Mouse (Mus musculus) forebrain, embryonic 13.5 days (tissue): Measurements from ENCODE around the gene Tmem123. TPM values are rescaled to one million over a fixed set of nuclear protein-coding genes. Genes with fewer than 3 reads are reported as not detected.

Experiments used
- ATAC-seq: fragments of 200-750 bp; cut with Nextera tagmentation; 2 replicates; pipeline ENCODE4 v1.8.0; 2017
- H3K27ac ChIP-seq: fragments of 300-500 bp; sonication (generic); 2 replicates; pipeline ENCODE4 v1.5.1; 2015; ENCODE audit warnings: inconsistent platforms, mild to moderate bottlenecking, moderate library complexity
- H3K27me3 ChIP-seq: fragments of 300-500 bp; sonication (generic); 2 replicates; pipeline ENCODE4 v1.6.1; 2015; ENCODE audit warnings: mild to moderate bottlenecking, inconsistent platforms
- H3K36me3 ChIP-seq: fragments of 300-500 bp; sonication (generic); 2 replicates; pipeline ENCODE4 v1.6.1; 2015; ENCODE audit warnings: mild to moderate bottlenecking, inconsistent platforms; ENCODE audit not compliant: poor library complexity, severe bottlenecking
- H3K4me1 ChIP-seq: fragments of 300-500 bp; sonication (generic); 2 replicates; pipeline ENCODE4 v1.6.1; 2015; ENCODE audit warnings: inconsistent platforms
- H3K4me2 ChIP-seq: fragments of 300-500 bp; sonication (generic); 2 replicates; pipeline ENCODE4 v1.6.1; 2015; ENCODE audit warnings: inconsistent platforms, mild to moderate bottlenecking, moderate library complexity
- H3K4me3 ChIP-seq: fragments of 300-500 bp; sonication (generic); 2 replicates; pipeline ENCODE4 v1.5.1; 2015; ENCODE audit warnings: mild to moderate bottlenecking, inconsistent platforms
- H3K9ac ChIP-seq: fragments of 300-500 bp; sonication (generic); 2 replicates; pipeline ENCODE4 v1.6.1; 2015; ENCODE audit warnings: mild to moderate bottlenecking, inconsistent platforms
- H3K9me3 ChIP-seq: fragments of 300-500 bp; sonication (generic); replicated peaks from 2 replicates; pipeline ENCODE4 v1.6.1; 2016; ENCODE audit warnings: inconsistent platforms
- WGBS: fragments of 180-500 bp; shearing (Covaris S2); methylation state at CpG from one replicate; pipeline ENCODE4 v1.1.7; 2015; 5-methylcytosine and 5-hydroxymethylcytosine counted together
- polyA plus RNA-seq: library from polyadenylated mRNA; unstranded; fragments of >200 nt; fragmentation: Nextera tagmentation; extraction: Ambion mirVana; gene quantifications from 2 replicates; pipeline ENCODE4 v1.2.1, GENCODE M21; 2015

Tmem123 gene
- 48.9 and 51.9 TPM in 2 replicates for polyA plus RNA-seq

- Histone ChIP-seq H3K27me3 (peaks cover 17% of the 10 kb centered on the region), H3K4me1 (peaks cover 39% of the 10 kb centered on the region), H3K4me2 (peak within 1 kb of the TSS; percentile 81), H3K9me3 (peaks cover 4% of the 10 kb centered on the region; the same call in 1 of the 2 replicates), H3K9ac (peak within 1 kb of the TSS; percentile 78), H3K36me3 (no peaks in the 10 kb centered on the region), H3K27ac (peak within 1 kb of the TSS; percentile 63), H3K4me3 (peak within 1 kb of the TSS; percentile 77)
- WGBS: under 1% methylated on average over 49 of the region's 52 CpGs
- peak; percentile 95 for ATAC-seq
Measured at GRCm38 (mm10) chr9:7763614-7764300, at the start of gene Tmem123. TSS of gene Tmem123 (plus strand) at chr9:7764041.

- 46% methylated on average over 4 of the region's 4 CpGs for WGBS
- Histone ChIP-seq H3K36me3 (no peaks in the 10 kb centered on the region), H3K27ac (no peak overlapping the region), H3K4me3 (no peak overlapping the region), H3K4me1 (no peaks in the 10 kb centered on the region), H3K9ac (no peak overlapping the region), H3K4me2 (no peak overlapping the region), H3K9me3 (no peaks in the 10 kb centered on the region), H3K27me3 (no peaks in the 10 kb centered on the region)
- ATAC-seq: peak; percentile 74
Measured at GRCm38 (mm10) chr9:7714062-7714907, 49.6 kb upstream of the Tmem123 start.

- Histone ChIP-seq H3K4me2 (no peak overlapping the region), H3K4me3 (no peak overlapping the region), H3K4me1 (no peaks in the 10 kb centered on the region), H3K9ac (no peak overlapping the region), H3K27me3 (no peaks in the 10 kb centered on the region), H3K9me3 (no peaks in the 10 kb centered on the region), H3K27ac (no peak overlapping the region), H3K36me3 (no peaks in the 10 kb centered on the region)
- no peak for ATAC-seq
- WGBS: 75% methylated on average over 2 of the region's 2 CpGs
Measured at GRCm38 (mm10) chr9:7714908-7715175, 49.0 kb upstream of the Tmem123 start.

GRCm38 (mm10) chr9:7721543-7721942, 42.3 kb upstream of the Tmem123 start:
- no peak overlapping the region for H3K4me3 ChIP-seq
- H3K27ac ChIP-seq: no peak overlapping the region
- H3K4me1 ChIP-seq: no peaks in the 10 kb centered on the region
- H3K9ac ChIP-seq: no peak overlapping the region
- H3K4me2 ChIP-seq: no peak overlapping the region
- no peaks in the 10 kb centered on the region for H3K27me3 ChIP-seq
- WGBS: 96% methylated on average over 1 of the region's 1 CpGs
- no peaks in the 10 kb centered on the region for H3K36me3 ChIP-seq
- H3K9me3 ChIP-seq: no peaks in the 10 kb centered on the region
- ATAC-seq: no peak

- no peak overlapping the region for H3K4me3 ChIP-seq
- H3K9ac ChIP-seq: no peak overlapping the region
- H3K27ac ChIP-seq: no peak overlapping the region
- no peaks in the 10 kb centered on the region for H3K36me3 ChIP-seq
- no peaks in the 10 kb centered on the region for H3K9me3 ChIP-seq
- 84% methylated on average over 4 of the region's 4 CpGs for WGBS
- no peaks in the 10 kb centered on the region for H3K4me1 ChIP-seq
- no peaks in the 10 kb centered on the region for H3K27me3 ChIP-seq
- no peak for ATAC-seq
- no peak overlapping the region for H3K4me2 ChIP-seq
Measured at GRCm38 (mm10) chr9:7728997-7729396, 34.8 kb upstream of the Tmem123 start.

- no peak overlapping the region for H3K27ac ChIP-seq
- H3K27me3 ChIP-seq: no peaks in the 10 kb centered on the region
- WGBS: 83% methylated on average over 1 of the region's 1 CpGs
- no peak overlapping the region for H3K4me2 ChIP-seq
- H3K9me3 ChIP-seq: no peaks in the 10 kb centered on the region
- ATAC-seq: no peak
- H3K4me3 ChIP-seq: no peak overlapping the region
- no peak overlapping the region for H3K9ac ChIP-seq
- no peaks in the 10 kb centered on the region for H3K36me3 ChIP-seq
- H3K4me1 ChIP-seq: no peaks in the 10 kb centered on the region
Measured at GRCm38 (mm10) chr9:7742696-7743095, 21.1 kb upstream of the Tmem123 start.

GRCm38 (mm10) chr9:7744156-7744555, 19.7 kb upstream of the Tmem123 start:
- Histone ChIP-seq H3K4me2 (no peak overlapping the region), H3K9ac (no peak overlapping the region), H3K36me3 (no peaks in the 10 kb centered on the region), H3K27ac (no peak overlapping the region), H3K4me1 (no peaks in the 10 kb centered on the region), H3K9me3 (no peaks in the 10 kb centered on the region), H3K4me3 (no peak overlapping the region), H3K27me3 (no peaks in the 10 kb centered on the region)
- 67% methylated on average over 1 of the region's 1 CpGs for WGBS
- no peak for ATAC-seq

GRCm38 (mm10) chr9:7748881-7749280, 15.0 kb upstream of the Tmem123 start:
- H3K9me3 ChIP-seq: no peaks in the 10 kb centered on the region
- WGBS: 89% methylated on average over 3 of the region's 3 CpGs
- H3K4me3 ChIP-seq: no peak overlapping the region
- ATAC-seq: no peak
- H3K9ac ChIP-seq: no peak overlapping the region
- H3K27ac ChIP-seq: no peak overlapping the region
- no peaks in the 10 kb centered on the region for H3K36me3 ChIP-seq
- H3K4me2 ChIP-seq: no peak overlapping the region
- H3K27me3 ChIP-seq: no peaks in the 10 kb centered on the region
- no peaks in the 10 kb centered on the region for H3K4me1 ChIP-seq

GRCm38 (mm10) chr9:7749537-7749936, 14.3 kb upstream of the Tmem123 start:
- Histone ChIP-seq H3K4me1 (no peaks in the 10 kb centered on the region), H3K9ac (no peak overlapping the region), H3K27me3 (no peaks in the 10 kb centered on the region), H3K4me3 (no peak overlapping the region), H3K27ac (no peak overlapping the region), H3K4me2 (no peak overlapping the region), H3K36me3 (no peaks in the 10 kb centered on the region), H3K9me3 (no peaks in the 10 kb centered on the region)
- 83% methylated on average over 4 of the region's 4 CpGs for WGBS
- no peak for ATAC-seq

- ATAC-seq: no peak
- no peak overlapping the region for H3K27ac ChIP-seq
- H3K36me3 ChIP-seq: no peaks in the 10 kb centered on the region
- H3K27me3 ChIP-seq: no peaks in the 10 kb centered on the region
- H3K4me3 ChIP-seq: no peak overlapping the region
- no peaks in the 10 kb centered on the region for H3K4me1 ChIP-seq
- 82% methylated on average over 2 of the region's 2 CpGs for WGBS
- H3K4me2 ChIP-seq: no peak overlapping the region
- H3K9me3 ChIP-seq: peaks cover 4% of the 10 kb centered on the region; the same call in 1 of the 2 replicates
- no peak overlapping the region for H3K9ac ChIP-seq
Measured at GRCm38 (mm10) chr9:7755889-7756423, 7.9 kb upstream of the Tmem123 start.

- peaks cover 4% of the 10 kb centered on the region; the same call in 1 of the 2 replicates for H3K9me3 ChIP-seq
- no peak overlapping the region for H3K4me3 ChIP-seq
- peaks cover 25% of the 10 kb centered on the region for H3K4me1 ChIP-seq
- no peak overlapping the region for H3K9ac ChIP-seq
- H3K36me3 ChIP-seq: no peaks in the 10 kb centered on the region
- WGBS: 33% methylated on average over 17 of the region's 17 CpGs
- H3K4me2 ChIP-seq: no peak overlapping the region
- peaks cover 17% of the 10 kb centered on the region for H3K27me3 ChIP-seq
- ATAC-seq: no peak
- no peak overlapping the region for H3K27ac ChIP-seq
Measured at GRCm38 (mm10) chr9:7761906-7762455, 1.9 kb upstream of the Tmem123 start.

- Histone ChIP-seq H3K36me3 (no peaks in the 10 kb centered on the region), H3K27me3 (peaks cover 17% of the 10 kb centered on the region), H3K4me1 (peaks cover 33% of the 10 kb centered on the region), H3K4me3 (no peak overlapping the region), H3K4me2 (no peak overlapping the region), H3K9ac (no peak overlapping the region), H3K27ac (no peak overlapping the region), H3K9me3 (peaks cover 4% of the 10 kb centered on the region; the same call in 1 of the 2 replicates)
- ATAC-seq: no peak
- 82% methylated on average over 3 of the region's 3 CpGs for WGBS
Measured at GRCm38 (mm10) chr9:7762741-7763140, 1.1 kb upstream of the Tmem123 start.
